Mouse (Mus musculus): ENCODE data around the gene Guk1. TPM values are rescaled to one million over a fixed set of nuclear protein-coding genes. Genes with fewer than 3 reads are reported as not detected.
A peak's percentile ranks its signal among the peaks of the same experiment; 100 is the strongest.

Guk1 gene
- polyA plus RNA-seq, 1 experiment from 2014 or later: 112 TPM

- H3K4me3 ChIP-seq (ENCODE audit: low read depth, low read length): no peak overlapping the region
- H3K9me3 ChIP-seq (ENCODE audit: control insufficient read depth, low read length): no peaks in the 10 kb centered on the region
- WGBS: 9% methylated on average over 13 of the region's 14 CpGs
- H3K4me1 ChIP-seq (ENCODE audit: control insufficient read depth, insufficient read depth, low read length): no peaks in the 10 kb centered on the region
- no peak overlapping the region for H3K27ac ChIP-seq (ENCODE audit: low read depth, low read length)
- H3K9ac ChIP-seq (ENCODE audit: low read length): no peak overlapping the region; the same call in 1 of the 2 replicates
- peak; percentile 41 for DNase-seq (ENCODE audit: low spot score)
- H3K36me3 ChIP-seq (ENCODE audit: control insufficient read depth, insufficient read depth, low read length): no peaks in the 10 kb centered on the region
- peak overlapping the region; percentile 27 for H3K4me2 ChIP-seq (ENCODE audit: low read depth)
- H3K27me3 ChIP-seq (ENCODE audit: control insufficient read depth, insufficient read depth, low read length): peaks cover 9% of the 10 kb centered on the region
- peak; percentile 61; the same call in 1 of the 2 replicates for ATAC-seq (ENCODE audit: insufficient read depth, low FRiP score, low TSS enrichment)
Observed at GRCm38 (mm10) chr11:59141772-59142370, 50.1 kb downstream of the Guk1 start.

- ATAC-seq (ENCODE audit: insufficient read depth, low FRiP score, low TSS enrichment): no peak
- WGBS: 76% methylated on average over 19 of the region's 19 CpGs
- H3K9me3 ChIP-seq (ENCODE audit: control insufficient read depth, low read length): no peaks in the 10 kb centered on the region
Observed at GRCm38 (mm10) chr11:59138537-59139486, 53.2 kb downstream of the Guk1 start.

GRCm38 (mm10) chr11:59136994-59137706 is 54.9 kb downstream of the Guk1 start:
- 72% methylated on average over 12 of the region's 12 CpGs for WGBS
- Histone ChIP-seq H3K4me1 (ENCODE audit: control insufficient read depth, insufficient read depth, low read length) (no peaks in the 10 kb centered on the region), H3K4me3 (ENCODE audit: low read depth, low read length) (no peak overlapping the region), H3K36me3 (ENCODE audit: control insufficient read depth, insufficient read depth, low read length) (no peaks in the 10 kb centered on the region), H3K9ac (ENCODE audit: low read length) (no peak overlapping the region), H3K9me3 (ENCODE audit: control insufficient read depth, low read length) (no peaks in the 10 kb centered on the region), H3K27ac (ENCODE audit: low read depth, low read length) (no peak overlapping the region), H3K27me3 (ENCODE audit: control insufficient read depth, insufficient read depth, low read length) (peaks cover 49% of the 10 kb centered on the region), H3K4me2 (ENCODE audit: low read depth) (no peak overlapping the region)
- DNase-seq (ENCODE audit: low spot score): no peak
- no peak for ATAC-seq (ENCODE audit: insufficient read depth, low FRiP score, low TSS enrichment)

More at GRCm38 (mm10) chr11:59138537-59139486, 53.2 kb downstream of the Guk1 start:
- Histone ChIP-seq H3K9ac (ENCODE audit: low read length) (no peak overlapping the region), H3K4me1 (ENCODE audit: control insufficient read depth, insufficient read depth, low read length) (no peaks in the 10 kb centered on the region), H3K27me3 (ENCODE audit: control insufficient read depth, insufficient read depth, low read length) (peaks cover 39% of the 10 kb centered on the region), H3K36me3 (ENCODE audit: control insufficient read depth, insufficient read depth, low read length) (no peaks in the 10 kb centered on the region), H3K4me2 (ENCODE audit: low read depth) (no peak overlapping the region), H3K27ac (ENCODE audit: low read depth, low read length) (no peak overlapping the region), H3K4me3 (ENCODE audit: low read depth, low read length) (no peak overlapping the region)
- DNase-seq (ENCODE audit: low spot score): no peak

- ATAC-seq (ENCODE audit: insufficient read depth, low FRiP score, low TSS enrichment): no peak
- 15% methylated on average over 43 of the region's 44 CpGs for WGBS
- Histone ChIP-seq H3K4me1 (ENCODE audit: control insufficient read depth, insufficient read depth, low read length) (no peaks in the 10 kb centered on the region), H3K9ac (ENCODE audit: low read length) (no peak within 1 kb of the TSS), H3K4me3 (ENCODE audit: low read depth, low read length) (peak within 1 kb of the TSS; percentile 19; the same call in 1 of the 2 replicates), H3K36me3 (ENCODE audit: control insufficient read depth, insufficient read depth, low read length) (no peaks in the 10 kb centered on the region), H3K4me2 (ENCODE audit: low read depth) (peak within 1 kb of the TSS; percentile 30), H3K9me3 (ENCODE audit: control insufficient read depth, low read length) (no peaks in the 10 kb centered on the region), H3K27ac (ENCODE audit: low read depth, low read length) (no peak within 1 kb of the TSS), H3K27me3 (ENCODE audit: control insufficient read depth, insufficient read depth, low read length) (peaks cover 49% of the 10 kb centered on the region)
- no peak for DNase-seq (ENCODE audit: low spot score)
Observed at GRCm38 (mm10) chr11:59135904-59136452, 56.0 kb downstream of the Guk1 start, which contains the start of gene Obscn. Gene Obscn, minus strand, starts transcription at chr11:59136402.

GRCm38 (mm10) chr11:59135051-59135820 is 56.8 kb downstream of the Guk1 start:
- H3K27me3 ChIP-seq (ENCODE audit: control insufficient read depth, insufficient read depth, low read length): peaks cover 49% of the 10 kb centered on the region
- ATAC-seq (ENCODE audit: insufficient read depth, low FRiP score, low TSS enrichment) (no peak), DNase-seq (ENCODE audit: low spot score) (no peak)
- no peak overlapping the region for H3K27ac ChIP-seq (ENCODE audit: low read depth, low read length)
- no peak overlapping the region for H3K9ac ChIP-seq (ENCODE audit: low read length)
- H3K36me3 ChIP-seq (ENCODE audit: control insufficient read depth, insufficient read depth, low read length): no peaks in the 10 kb centered on the region
- 6% methylated on average over 55 of the region's 55 CpGs for WGBS
- no peaks in the 10 kb centered on the region for H3K9me3 ChIP-seq (ENCODE audit: control insufficient read depth, low read length)
- H3K4me3 ChIP-seq (ENCODE audit: low read depth, low read length): peak overlapping the region; percentile 19; the same call in 1 of the 2 replicates
- H3K4me1 ChIP-seq (ENCODE audit: control insufficient read depth, insufficient read depth, low read length): no peaks in the 10 kb centered on the region
- H3K4me2 ChIP-seq (ENCODE audit: low read depth): peak overlapping the region; percentile 30

- Histone ChIP-seq H3K4me2 (ENCODE audit: low read depth) (peak overlapping the region; percentile 20; the same call in 1 of the 2 replicates), H3K9ac (ENCODE audit: low read length) (no peak overlapping the region), H3K9me3 (ENCODE audit: control insufficient read depth, low read length) (no peaks in the 10 kb centered on the region), H3K27me3 (ENCODE audit: control insufficient read depth, insufficient read depth, low read length) (peaks cover 49% of the 10 kb centered on the region), H3K4me1 (ENCODE audit: control insufficient read depth, insufficient read depth, low read length) (no peaks in the 10 kb centered on the region), H3K36me3 (ENCODE audit: control insufficient read depth, insufficient read depth, low read length) (no peaks in the 10 kb centered on the region), H3K4me3 (ENCODE audit: low read depth, low read length) (peak overlapping the region; percentile 19; the same call in 1 of the 2 replicates), H3K27ac (ENCODE audit: low read depth, low read length) (no peak overlapping the region)
- 5% methylated on average over 33 of the region's 35 CpGs for WGBS
- DNase-seq (ENCODE audit: low spot score) (no peak), ATAC-seq (ENCODE audit: insufficient read depth, low FRiP score, low TSS enrichment) (no peak)
Observed at GRCm38 (mm10) chr11:59134373-59134997, 57.5 kb downstream of the Guk1 start.
